Mouse (Mus musculus) intestine, embryonic 14.5 days (tissue): ENCODE results near the gene Atp6ap1l. TPM values are rescaled to one million over a fixed set of nuclear protein-coding genes. Genes with fewer than 3 reads are reported as not detected.

Experiments used
- ATAC-seq: fragments of 200-750 bp; cut with Nextera tagmentation; replicated peaks from 2 replicates; pipeline ENCODE4 v1.8.0; 2017; ENCODE audit warnings: low read depth, moderate number of reproducible peaks, moderate TSS enrichment, moderate library complexity; ENCODE audit not compliant: low FRiP score, low TSS enrichment
- DNase-seq: peaks from one replicate; pipeline ENCODE4 v3.0.0-alpha.2; 2018; ENCODE audit warnings: low spot score
- H3K27ac ChIP-seq: fragments of 300-500 bp; sonication (generic); 2 replicates; pipeline ENCODE4 v1.5.1; 2014; ENCODE audit warnings: low read depth, mild to moderate bottlenecking, control low read depth
- H3K27me3 ChIP-seq: fragments of 300-500 bp; sonication (generic); replicated peaks from 2 replicates; pipeline ENCODE4 v1.6.1; 2014; ENCODE audit warnings: low read length, control low read depth; ENCODE audit not compliant: control insufficient read depth, insufficient read depth
- H3K36me3 ChIP-seq: fragments of 300-500 bp; sonication (generic); 2 replicates; pipeline ENCODE4 v1.6.1; 2014; ENCODE audit warnings: low read length, control low read depth; ENCODE audit not compliant: control insufficient read depth, insufficient read depth
- H3K4me1 ChIP-seq: fragments of 300-500 bp; sonication (generic); replicated peaks from 2 replicates; pipeline ENCODE4 v1.6.1; 2014; ENCODE audit warnings: low read length, control low read depth, mixed read lengths; ENCODE audit not compliant: control insufficient read depth, insufficient read depth
- H3K4me2 ChIP-seq: fragments of 300-500 bp; sonication (generic); 2 replicates; pipeline ENCODE4 v1.6.1; 2014; ENCODE audit warnings: low read length
- H3K4me3 ChIP-seq: fragments of 300-500 bp; sonication (generic); 2 replicates; pipeline ENCODE4 v1.5.1; 2014; ENCODE audit warnings: low read depth, low read length, control low read depth, mixed read lengths
- H3K9ac ChIP-seq: fragments of 300-500 bp; sonication (generic); 2 replicates; pipeline ENCODE4 v1.6.1; 2014; ENCODE audit warnings: mild to moderate bottlenecking, low read length
- H3K9me3 ChIP-seq: fragments of 300-500 bp; sonication (generic); 2 replicates; pipeline ENCODE4 v1.6.1; 2016; ENCODE audit warnings: low read length, control low read depth; ENCODE audit not compliant: control insufficient read depth
- WGBS: fragments of 180-500 bp; shearing (Covaris S2); extraction: QIAGEN DNeasy Blood & Tissue Kit; methylation state at CpG from one replicate; pipeline ENCODE4 v1.1.7; 2014; 5-methylcytosine and 5-hydroxymethylcytosine counted together
- polyA plus RNA-seq: library from polyadenylated mRNA; unstranded; fragments of >200 nt; fragmentation: Nextera tagmentation; extraction: Ambion mirVana; gene quantifications from 2 replicates; pipeline ENCODE4 v1.2.1, GENCODE M21; 2014

Atp6ap1l gene
- polyA plus RNA-seq, 1 experiment from 2014 or later: not detected

- H3K27ac ChIP-seq: no peak overlapping the region
- H3K9me3 ChIP-seq: no peaks in the 10 kb centered on the region
- H3K4me2 ChIP-seq: no peak overlapping the region
- no peaks in the 10 kb centered on the region for H3K4me1 ChIP-seq
- H3K4me3 ChIP-seq: no peak overlapping the region
- no peaks in the 10 kb centered on the region for H3K36me3 ChIP-seq
- no peak for ATAC-seq
- no peaks in the 10 kb centered on the region for H3K27me3 ChIP-seq
- 78% methylated on average over 3 of the region's 3 CpGs for WGBS
- H3K9ac ChIP-seq: no peak overlapping the region
- DNase-seq: no peak
Measured at GRCm38 (mm10) chr13:90862138-90862537, 43.0 kb downstream of the Atp6ap1l start.

GRCm38 (mm10) chr13:90860888-90861431 is 44.2 kb downstream of the Atp6ap1l start:
- H3K36me3 ChIP-seq: no peaks in the 10 kb centered on the region
- WGBS: 42% methylated on average over 2 of the region's 2 CpGs

GRCm38 (mm10) chr13:90852727-90853630 is 52.2 kb downstream of the Atp6ap1l start:
- DNase-seq: no peak

More at GRCm38 (mm10) chr13:90860888-90861431, 44.2 kb downstream of the Atp6ap1l start:
- no peak overlapping the region for H3K4me3 ChIP-seq
- H3K4me2 ChIP-seq: no peak overlapping the region
- DNase-seq: no peak
- ATAC-seq: no peak
- H3K4me1 ChIP-seq: no peaks in the 10 kb centered on the region
- H3K27ac ChIP-seq: no peak overlapping the region
- no peaks in the 10 kb centered on the region for H3K9me3 ChIP-seq
- H3K9ac ChIP-seq: no peak overlapping the region
- H3K27me3 ChIP-seq: no peaks in the 10 kb centered on the region

GRCm38 (mm10) chr13:90851795-90852194 is 53.4 kb downstream of the Atp6ap1l start:
- Histone ChIP-seq H3K9me3 (no peaks in the 10 kb centered on the region), H3K4me2 (no peak overlapping the region), H3K27ac (no peak overlapping the region), H3K4me1 (no peaks in the 10 kb centered on the region), H3K36me3 (no peaks in the 10 kb centered on the region), H3K9ac (no peak overlapping the region), H3K4me3 (no peak overlapping the region), H3K27me3 (no peaks in the 10 kb centered on the region)
- 78% methylated on average over 4 of the region's 4 CpGs for WGBS
- no peak for DNase-seq
- ATAC-seq: no peak

More at GRCm38 (mm10) chr13:90852727-90853630, 52.2 kb downstream of the Atp6ap1l start:
- Histone ChIP-seq H3K36me3 (no peaks in the 10 kb centered on the region), H3K9me3 (no peaks in the 10 kb centered on the region), H3K27ac (no peak overlapping the region), H3K4me2 (no peak overlapping the region), H3K27me3 (no peaks in the 10 kb centered on the region), H3K9ac (no peak overlapping the region), H3K4me1 (no peaks in the 10 kb centered on the region), H3K4me3 (no peak overlapping the region)
- WGBS: 82% methylated on average over 5 of the region's 5 CpGs
- ATAC-seq: no peak

- Histone ChIP-seq H3K4me2 (no peak overlapping the region), H3K4me3 (no peak overlapping the region), H3K9ac (no peak overlapping the region), H3K9me3 (no peaks in the 10 kb centered on the region), H3K4me1 (no peaks in the 10 kb centered on the region; the same call in 1 of the 2 replicates), H3K36me3 (no peaks in the 10 kb centered on the region), H3K27ac (no peak overlapping the region), H3K27me3 (no peaks in the 10 kb centered on the region)
- DNase-seq (no peak), ATAC-seq (no peak)
Measured at GRCm38 (mm10) chr13:90844191-90844590, 61.0 kb downstream of the Atp6ap1l start.

- DNase-seq (no peak), ATAC-seq (no peak)
- H3K36me3 ChIP-seq: no peaks in the 10 kb centered on the region
- H3K27ac ChIP-seq: no peak overlapping the region
- no peak overlapping the region for H3K4me3 ChIP-seq
- no peaks in the 10 kb centered on the region; the same call in 1 of the 2 replicates for H3K4me1 ChIP-seq
- H3K9me3 ChIP-seq: no peaks in the 10 kb centered on the region
- no peak overlapping the region for H3K4me2 ChIP-seq
- WGBS: 95% methylated on average over 3 of the region's 3 CpGs
- no peak overlapping the region for H3K9ac ChIP-seq
- no peaks in the 10 kb centered on the region for H3K27me3 ChIP-seq
Measured at GRCm38 (mm10) chr13:90843412-90843811, 61.7 kb downstream of the Atp6ap1l start.

GRCm38 (mm10) chr13:90841213-90841553 is 64.0 kb downstream of the Atp6ap1l start:
- ATAC-seq (no peak), DNase-seq (no peak)
- no peak overlapping the region for H3K27ac ChIP-seq
- H3K4me2 ChIP-seq: no peak overlapping the region
- no peaks in the 10 kb centered on the region for H3K36me3 ChIP-seq
- 45% methylated on average over 5 of the region's 5 CpGs for WGBS
- no peak overlapping the region for H3K9ac ChIP-seq
- H3K4me3 ChIP-seq: no peak overlapping the region
- H3K4me1 ChIP-seq: no peaks in the 10 kb centered on the region; the same call in 1 of the 2 replicates
- no peaks in the 10 kb centered on the region for H3K9me3 ChIP-seq
- H3K27me3 ChIP-seq: no peaks in the 10 kb centered on the region

- ATAC-seq: peak; percentile 81
Measured at GRCm38 (mm10) chr13:90840530-90841212, 64.5 kb downstream of the Atp6ap1l start.

More at GRCm38 (mm10) chr13:90840530-90841212, 64.5 kb downstream of the Atp6ap1l start:
- no peaks in the 10 kb centered on the region for H3K36me3 ChIP-seq
- H3K27ac ChIP-seq: no peak overlapping the region
- 46% methylated on average over 15 of the region's 15 CpGs for WGBS
- H3K4me2 ChIP-seq: no peak overlapping the region
- DNase-seq: peak; percentile 58
- no peaks in the 10 kb centered on the region for H3K9me3 ChIP-seq
- no peak overlapping the region for H3K9ac ChIP-seq
- no peaks in the 10 kb centered on the region for H3K27me3 ChIP-seq
- H3K4me3 ChIP-seq: no peak overlapping the region
- no peaks in the 10 kb centered on the region; the same call in 1 of the 2 replicates for H3K4me1 ChIP-seq
